Mouse (Mus musculus) CH12.LX (cell line): ENCODE measurements around the gene Ireb2. TPM values are rescaled to one million over a fixed set of nuclear protein-coding genes. Genes with fewer than 3 reads are reported as not detected.
A peak's percentile ranks its signal among the peaks of the same experiment; 100 is the strongest.

Source experiments
- DNase-seq: peaks from one replicate; pipeline ENCODE4 v3.0.0-alpha.2; 2013; ENCODE audit errors: extremely low read depth
- H3K27ac ChIP-seq: 2 replicates; pipeline ENCODE4 v1.5.1; 2012; ENCODE audit warnings: low read depth, mild to moderate bottlenecking, control low read depth, moderate library complexity; ENCODE audit not compliant: insufficient read depth
- H3K27me3 ChIP-seq: replicated peaks from 2 replicates; pipeline ENCODE3; 2012; ENCODE audit warnings: inconsistent platforms
- H3K36me3 ChIP-seq, 2 experiments: replicated peaks in 1 of 2; 2 replicates each; pipeline versions ENCODE3 to v1.6.1; 2012; ENCODE audit warnings: inconsistent platforms in 1 of 2, low read length in 1 of 2, mild to moderate bottlenecking in 1 of 2, mixed read lengths in 1 of 2, moderate library complexity in 1 of 2; ENCODE audit not compliant: control insufficient read depth in 1 of 2, insufficient read depth in 1 of 2
- H3K4me1 ChIP-seq, 2 experiments: 2 replicates each; pipeline ENCODE4 v1.6.1; 2012; ENCODE audit warnings: inconsistent platforms in 1 of 2, moderate library complexity in 1 of 2; ENCODE audit not compliant: insufficient read depth in 2 of 2, control insufficient read depth in 1 of 2
- H3K4me2 ChIP-seq: 2 replicates; pipeline ENCODE4 v1.6.1; 2012; ENCODE audit warnings: low read depth, mild to moderate bottlenecking, control low read depth; ENCODE audit not compliant: poor library complexity, insufficient read depth, severe bottlenecking
- H3K4me3 ChIP-seq, 3 experiments: fragments of 150-350 bp in 1 of 3; sonication (generic) in 1 of 3; replicated peaks in 1 of 3; 2 replicates each; pipeline versions ENCODE3 to v1.5.1; 2011 to 2012; ENCODE audit warnings: low read depth in 2 of 3, low read length in 2 of 3, mild to moderate bottlenecking in 2 of 3, moderate library complexity in 2 of 3, control low read depth in 1 of 3, improper control_type of control experiment in 1 of 3, inconsistent platforms in 1 of 3, mixed read lengths in 1 of 3; ENCODE audit not compliant: poor library complexity in 1 of 3
- H3K79me2 ChIP-seq: replicated peaks from 2 replicates; pipeline ENCODE4 v1.6.1; 2012; ENCODE audit warnings: mild to moderate bottlenecking, moderate library complexity; ENCODE audit not compliant: control insufficient read depth, poor library complexity, insufficient read depth, severe bottlenecking; ENCODE audit errors: extremely low read depth
- H3K9ac ChIP-seq: 2 replicates; pipeline ENCODE4 v1.6.1; 2012; ENCODE audit warnings: low read depth, mild to moderate bottlenecking, control low read depth, moderate library complexity; ENCODE audit not compliant: insufficient read depth
- H3K9me3 ChIP-seq: replicated peaks from 2 replicates; pipeline ENCODE3; 2012; ENCODE audit warnings: low read length, inconsistent platforms, mixed read lengths
- BHLHE40 ChIP-seq: IDR thresholded peaks from 2 replicates; pipeline ENCODE4 v1.6.1; 2011; ENCODE audit warnings: mild to moderate bottlenecking, low read depth, low read length, improper control_type of control experiment
- CHD1 ChIP-seq: IDR thresholded peaks from 2 replicates; pipeline ENCODE4 v1.6.1; 2012; ENCODE audit warnings: low read depth, low read length, improper control_type of control experiment, inconsistent platforms
- CHD2 ChIP-seq: IDR thresholded peaks from 2 replicates; pipeline ENCODE4 v1.6.1; 2011; ENCODE audit warnings: low read length, improper control_type of control experiment
- CTCF ChIP-seq, 2 experiments: IDR thresholded peaks in 1 of 2; conservative IDR thresholded peaks in 1 of 2; 2 replicates each; pipeline ENCODE4 v1.5.1; 2011 to 2012; ENCODE audit warnings: low read depth in 2 of 2, low read length in 2 of 2, improper control_type of control experiment in 1 of 2, inconsistent platforms in 1 of 2, mild to moderate bottlenecking in 1 of 2, moderate library complexity in 1 of 2
- E2F4 ChIP-seq: IDR thresholded peaks from 2 replicates; pipeline ENCODE4 v1.6.1; 2011; ENCODE audit warnings: low read depth, low read length, improper control_type of control experiment; ENCODE audit not compliant: insufficient replicate concordance
- ELF1 ChIP-seq: IDR thresholded peaks from 2 replicates; pipeline ENCODE4 v1.6.1; 2014; ENCODE audit warnings: low read depth, mild to moderate bottlenecking, inconsistent platforms, low read length, improper control_type of control experiment
- EP300 ChIP-seq: IDR thresholded peaks from 2 replicates; pipeline ENCODE4 v1.6.1; 2011; ENCODE audit warnings: low read length, improper control_type of control experiment
- ETS1 ChIP-seq: conservative IDR thresholded peaks from 2 replicates; pipeline ENCODE4 v1.6.1; 2012; ENCODE audit warnings: low read depth, mild to moderate bottlenecking, inconsistent platforms, low read length, improper control_type of control experiment, moderate library complexity
- GABPA ChIP-seq: IDR thresholded peaks from 2 replicates; pipeline ENCODE4 v1.6.1; 2012; ENCODE audit warnings: low read depth, low read length, improper control_type of control experiment, inconsistent platforms; ENCODE audit not compliant: insufficient replicate concordance
- HCFC1 ChIP-seq: IDR thresholded peaks from 2 replicates; pipeline ENCODE4 v1.6.1; 2012; ENCODE audit warnings: low read depth, mild to moderate bottlenecking, inconsistent platforms, low read length, improper control_type of control experiment
- IRF4 ChIP-seq: IDR thresholded peaks from 2 replicates; pipeline ENCODE4 v1.6.1; 2014; ENCODE audit warnings: low read depth, mild to moderate bottlenecking, inconsistent platforms, low read length, improper control_type of control experiment
- JUN ChIP-seq: IDR thresholded peaks from 2 replicates; pipeline ENCODE4 v1.6.1; 2011; ENCODE audit warnings: low read depth, mild to moderate bottlenecking, low read length, improper control_type of control experiment, moderate library complexity; ENCODE audit not compliant: insufficient read depth
- JUND ChIP-seq: conservative IDR thresholded peaks from 2 replicates; pipeline ENCODE4 v1.6.1; 2011; ENCODE audit warnings: low read depth, low read length, improper control_type of control experiment
- KAT2A ChIP-seq: IDR thresholded peaks from 2 replicates; pipeline ENCODE4 v1.6.1; 2012; ENCODE audit warnings: low read length, improper control_type of control experiment, inconsistent platforms; ENCODE audit not compliant: insufficient replicate concordance
- MAFK ChIP-seq: IDR thresholded peaks from 2 replicates; pipeline ENCODE4 v1.6.1; 2011; ENCODE audit warnings: low read length, improper control_type of control experiment; ENCODE audit not compliant: insufficient replicate concordance
- MAX ChIP-seq: IDR thresholded peaks from 2 replicates; pipeline ENCODE4 v1.6.1; 2011; ENCODE audit warnings: low read length, improper control_type of control experiment
- MAZ ChIP-seq: IDR thresholded peaks from 2 replicates; pipeline ENCODE4 v1.6.1; 2012; ENCODE audit warnings: low read depth, mild to moderate bottlenecking, inconsistent platforms, low read length, improper control_type of control experiment, moderate library complexity
- MEF2A ChIP-seq: IDR thresholded peaks from 2 replicates; pipeline ENCODE4 v1.6.1; 2014; ENCODE audit warnings: low read depth, mild to moderate bottlenecking, inconsistent platforms, low read length, improper control_type of control experiment, borderline replicate concordance
- MXI1 ChIP-seq: IDR thresholded peaks from 2 replicates; pipeline ENCODE4 v1.6.1; 2011; ENCODE audit warnings: mild to moderate bottlenecking, low read depth, low read length, improper control_type of control experiment
- MYC ChIP-seq: IDR thresholded peaks from 2 replicates; pipeline ENCODE4 v1.6.1; 2011; ENCODE audit warnings: low read depth, mild to moderate bottlenecking, improper control_type of control experiment, low read length
- NELFE ChIP-seq: IDR thresholded peaks from 2 replicates; pipeline ENCODE4 v1.6.1; 2011; ENCODE audit warnings: low read depth, low read length, improper control_type of control experiment
- NRF1 ChIP-seq: IDR thresholded peaks from 2 replicates; pipeline ENCODE4 v1.6.1; 2014; ENCODE audit warnings: low read depth, mild to moderate bottlenecking, inconsistent platforms, low read length, improper control_type of control experiment, moderate library complexity
- PAX5 ChIP-seq: IDR thresholded peaks from 2 replicates; pipeline ENCODE4 v1.6.1; 2012; ENCODE audit warnings: low read length, inconsistent platforms, mixed read lengths
- POLR2A ChIP-seq: IDR thresholded peaks from 2 replicates; pipeline ENCODE4 v1.6.1; 2011; ENCODE audit warnings: low read depth, mild to moderate bottlenecking, improper control_type of control experiment, low read length
- POLR2AphosphoS2 ChIP-seq: IDR thresholded peaks from 2 replicates; pipeline ENCODE4 v1.6.1; 2011; ENCODE audit warnings: low read depth, low read length, improper control_type of control experiment
- RAD21 ChIP-seq: IDR thresholded peaks from 2 replicates; pipeline ENCODE4 v1.6.1; 2011; ENCODE audit warnings: low read depth, mild to moderate bottlenecking, low read length, improper control_type of control experiment, moderate library complexity
- RCOR1 ChIP-seq: conservative IDR thresholded peaks from 2 replicates; pipeline ENCODE4 v1.6.1; 2012; ENCODE audit warnings: low read depth, mild to moderate bottlenecking, inconsistent platforms, low read length, improper control_type of control experiment
- SIN3A ChIP-seq: IDR thresholded peaks from 2 replicates; pipeline ENCODE4 v1.6.1; 2012; ENCODE audit warnings: low read length, improper control_type of control experiment, inconsistent platforms
- SMC3 ChIP-seq: IDR thresholded peaks from 2 replicates; pipeline ENCODE4 v1.6.1; 2011; ENCODE audit warnings: low read depth, low read length, improper control_type of control experiment
- TBP ChIP-seq: conservative IDR thresholded peaks from 2 replicates; pipeline ENCODE4 v1.6.1; 2011; ENCODE audit warnings: low read depth, low read length, improper control_type of control experiment
- TCF12 ChIP-seq: IDR thresholded peaks from 2 replicates; pipeline ENCODE4 v1.6.1; 2014; ENCODE audit warnings: low read depth, mild to moderate bottlenecking, inconsistent platforms, low read length, improper control_type of control experiment
- UBTF ChIP-seq: IDR thresholded peaks from 2 replicates; pipeline ENCODE4 v1.6.1; 2012; ENCODE audit warnings: low read depth, mild to moderate bottlenecking, inconsistent platforms, low read length, improper control_type of control experiment, moderate library complexity
- USF1 ChIP-seq: IDR thresholded peaks from 2 replicates; pipeline ENCODE4 v1.6.1; 2014; ENCODE audit warnings: low read depth, mild to moderate bottlenecking, inconsistent platforms, low read length, improper control_type of control experiment
- USF2 ChIP-seq: conservative IDR thresholded peaks from 2 replicates; pipeline ENCODE4 v1.6.1; 2011; ENCODE audit warnings: low read depth, low read length, improper control_type of control experiment
- ZC3H11A ChIP-seq: IDR thresholded peaks from 2 replicates; pipeline ENCODE4 v1.6.1; 2012; ENCODE audit warnings: low read depth, mild to moderate bottlenecking, inconsistent platforms, low read length, improper control_type of control experiment
- ZKSCAN1 ChIP-seq: IDR thresholded peaks from 2 replicates; pipeline ENCODE4 v1.6.1; 2012; ENCODE audit warnings: low read depth, inconsistent platforms, low read length, improper control_type of control experiment, borderline replicate concordance
- ZMIZ1 ChIP-seq: IDR thresholded peaks from 2 replicates; pipeline ENCODE4 v1.6.1; 2012; ENCODE audit warnings: low read depth, mild to moderate bottlenecking, inconsistent platforms, low read length, improper control_type of control experiment
- ZNF384 ChIP-seq: IDR thresholded peaks from 2 replicates; pipeline ENCODE4 v1.6.1; 2012; ENCODE audit warnings: low read depth, low read length, improper control_type of control experiment, inconsistent platforms
- dilution Hi-C: fragments of 300-500 bp; cut with MboI; formaldehyde crosslinking; loops from 2 replicates; pipeline ENCODE4 v1.14.3; 2020; ENCODE audit warnings: low sequenced_read_pairs; ENCODE audit not compliant: extremely low pct_unique_long_range_greater_than_20kb, extremely low pct_ligation_motif_present
- in situ Hi-C: fragments of 300-500 bp; cut with MboI; formaldehyde crosslinking; loops from 3 replicates; pipeline ENCODE4 v1.14.3; 2019; ENCODE audit warnings: low sequenced_read_pairs, low pct_ligation_motif_present, low pct_unique_long_range_greater_than_20kb, mixed read lengths
- polyA plus RNA-seq: library from polyadenylated mRNA; unstranded; fragments of >175 nt; gene quantifications from 2 replicates; pipeline ENCODE4 v1.2.1, GENCODE M21; 2012; ENCODE audit warnings: low read depth; ENCODE audit not compliant: insufficient read length
- total RNA-seq, 2 experiments: library from RNA; depleted of rRNA; stranded (reverse); fragments of 300-350 nt in 1 of 2; fragments of >200 nt in 1 of 2; gene quantifications; 2 replicates each; pipeline ENCODE4 v1.2.3; 2012 to 2014

The Ireb2 gene
- total and polyA plus RNA-seq, 3 experiments, result 15.0 to 39.8 (median 37.6) TPM

DNA sequence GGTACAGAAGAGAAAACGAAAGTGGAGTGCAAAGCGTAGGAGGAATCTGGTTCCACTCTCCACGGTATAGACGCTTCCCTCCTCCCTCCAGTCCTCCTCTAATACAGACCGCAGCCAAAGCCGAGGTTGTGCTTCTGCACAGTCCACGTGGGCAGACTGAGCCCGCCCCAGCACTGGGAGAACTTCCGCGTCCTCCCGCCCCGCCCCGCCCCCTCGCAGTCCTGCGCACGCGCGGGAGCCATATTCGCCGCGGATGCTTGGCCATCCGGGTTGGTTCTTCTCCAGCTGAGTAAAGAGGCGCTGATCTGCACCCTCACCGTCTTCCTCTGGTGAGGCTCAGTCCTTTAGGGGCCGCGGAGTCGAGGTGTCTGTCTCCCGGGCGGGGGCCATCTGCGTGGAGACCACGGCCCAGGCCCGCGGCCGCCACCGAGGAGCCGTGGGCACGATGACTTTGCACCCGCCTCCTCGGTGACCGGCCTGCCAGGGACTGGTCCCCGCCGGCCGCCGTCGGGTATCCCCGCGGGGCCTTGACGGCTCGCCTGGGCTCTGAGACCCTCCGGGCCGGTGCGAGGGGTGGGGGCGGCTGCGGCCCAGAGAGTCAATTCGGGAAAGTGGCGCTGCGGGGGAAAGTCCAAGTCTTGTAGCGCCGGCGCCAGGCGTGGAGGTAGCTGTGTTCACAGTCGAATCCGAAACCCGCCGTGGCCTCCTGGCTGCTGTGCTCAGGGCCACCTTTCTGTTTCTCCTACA lies 87.2 kb downstream of the Ireb2 start, which contains the start of the genes Psma4 and AY074887:
Gene Psma4, plus strand, starts transcription at position 216 of the 747 bp plus-strand sequence.
Gene AY074887, minus strand, starts transcription at position 424 of the 747 bp plus-strand sequence.
- H3K9ac ChIP-seq, result peak within 1 kb of the TSS; percentile 80
- peak; percentile 94 for DNase-seq
- peak within 1 kb of the TSS; percentile 91 for H3K4me2 ChIP-seq
- dilution Hi-C loops (no loop called here), in situ Hi-C loops (no loop called here)
- peaks cover 3 to 33% of the 10 kb centered on the region in 2 experiments; a peak in 3 of 4 replicates for H3K4me1 ChIP-seq
- peak within 1 kb of the TSS; percentile 75 to 92 (median 82) for H3K4me3 ChIP-seq
- H3K36me3 ChIP-seq, result peaks cover 23 to 35% of the 10 kb centered on the region in 2 experiments
- no peaks in the 10 kb centered on the region for H3K27me3 ChIP-seq
- TF ChIP-seq UBTF, result peak; percentile 91
- peak; percentile 92 for TF ChIP-seq TBP
- TF ChIP-seq ZMIZ1, result peak; percentile 89
- peak; percentile 96 for TF ChIP-seq MAX
- peak; percentile 93 for TF ChIP-seq MYC
- peak; percentile 36; the same call in 1 of the 2 replicates for TF ChIP-seq MEF2A
- 0 out of 2 replicates have a peak, but pooled peaks have one; percentile 49 for TF ChIP-seq MAZ
- TF ChIP-seq POLR2A, result peak; percentile 91
- TF ChIP-seq KAT2A, result no peak
- no peak for TF ChIP-seq CTCF (conservative IDR thresholded peaks at IDR 0.05 in 1 of 2, IDR thresholded peaks at IDR 0.05 in 1 of 2; ENCODE audit: low read depth in 2 of 2, low read length in 2 of 2)
- TF ChIP-seq BHLHE40, result no peak
- TF ChIP-seq CHD1, result no peak
- peak; percentile 97 for TF ChIP-seq MXI1
- no peak for TF ChIP-seq RAD21
- no peak for TF ChIP-seq ZC3H11A
- TF ChIP-seq JUN, result no peak
- peak; percentile 96 for TF ChIP-seq ELF1
- TF ChIP-seq E2F4, result no peak
- TF ChIP-seq POLR2AphosphoS2, result peak; percentile 80; the same call in 1 of the 2 replicates
- peak; percentile 62 for TF ChIP-seq HCFC1
- TF ChIP-seq ZKSCAN1, result no peak
- no peak for TF ChIP-seq RCOR1
- TF ChIP-seq MAFK, result no peak
- TF ChIP-seq SMC3, result no peak
- peak; percentile 66; the same call in 1 of the 2 replicates for TF ChIP-seq TCF12
- peak; percentile 72 for TF ChIP-seq USF2
- no peak for TF ChIP-seq GABPA
- peak; percentile 84 for TF ChIP-seq USF1
- no peak for TF ChIP-seq CHD2
- peak; percentile 54; the same call in 1 of the 2 replicates for TF ChIP-seq IRF4
- no peak for TF ChIP-seq PAX5
- peak; percentile 93 for TF ChIP-seq NRF1
- no peak for TF ChIP-seq JUND
- no peak for TF ChIP-seq ETS1
- TF ChIP-seq ZNF384, result no peak
- peak; percentile 96 for TF ChIP-seq NELFE
- TF ChIP-seq SIN3A, result peak; percentile 95
- no peak for TF ChIP-seq EP300
- peaks cover 15% of the 10 kb centered on the region for H3K79me2 ChIP-seq
- H3K27ac ChIP-seq, result peak within 1 kb of the TSS; percentile 82
- H3K9me3 ChIP-seq, result no peaks in the 10 kb centered on the region
